Mouse (Mus musculus): ENCODE results near the gene Scn2a. TPM values are rescaled to one million over a fixed set of nuclear protein-coding genes. Genes with fewer than 3 reads are reported as not detected.
"Not testable (repeated sequence)": the region's sequence is repeated elsewhere in the genome, so short reads cannot be mapped to it uniquely, and the experiment has no call there.

Gene Scn2a
- polyA plus RNA-seq, 1 experiment from 2014 or later, result 3.0 TPM

GRCm38 (mm10) chr2:65722219-65722800 is 101.7 kb downstream of the Scn2a start:
- ATAC-seq, result no peak
- no peaks in the 10 kb centered on the region for H3K4me1 ChIP-seq (replicated peaks)
- H3K4me2 ChIP-seq (replicated peaks), result no peak overlapping the region
- no peak overlapping the region for H3K27ac ChIP-seq
- no peak overlapping the region for H3K4me3 ChIP-seq (replicated peaks)
- no peaks in the 10 kb centered on the region for H3K36me3 ChIP-seq
- no peaks in the 10 kb centered on the region for H3K27me3 ChIP-seq (replicated peaks)
- 89% methylated on average over 6 of the region's 6 CpGs for WGBS
- no peak overlapping the region for H3K9ac ChIP-seq
- no peaks in the 10 kb centered on the region for H3K9me3 ChIP-seq

DNA sequence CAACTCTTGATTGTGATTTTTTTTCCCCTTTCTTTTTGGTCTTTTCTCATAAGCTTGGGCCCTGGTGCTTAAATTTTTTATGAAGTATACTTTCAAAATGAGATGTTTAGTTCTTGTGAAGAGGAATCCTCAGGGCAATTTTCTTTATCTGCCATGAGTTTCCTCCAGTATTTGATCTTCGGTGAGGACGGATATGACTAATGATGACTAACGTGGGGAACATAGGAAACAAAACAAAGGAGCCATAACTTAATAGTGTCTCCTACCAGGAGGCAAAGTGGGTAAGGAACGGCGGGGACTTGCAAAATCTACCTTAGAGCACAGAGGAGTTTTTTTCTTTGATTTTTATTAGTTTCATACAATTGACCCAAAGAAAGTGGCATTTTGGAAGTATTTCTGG is 124.8 kb downstream of the Scn2a start:
- WGBS, result 80% methylated on average over 5 of the region's 5 CpGs
- no peaks in the 10 kb centered on the region for H3K9me3 ChIP-seq
- H3K4me2 ChIP-seq (replicated peaks), result no peak overlapping the region
- no peaks in the 10 kb centered on the region for H3K4me1 ChIP-seq (replicated peaks)
- H3K36me3 ChIP-seq, result no peaks in the 10 kb centered on the region
- no peaks in the 10 kb centered on the region for H3K27me3 ChIP-seq (replicated peaks)
- no peak overlapping the region for H3K9ac ChIP-seq
- H3K27ac ChIP-seq, result no peak overlapping the region
- H3K4me3 ChIP-seq (replicated peaks), result no peak overlapping the region
- no peak for ATAC-seq

DNA sequence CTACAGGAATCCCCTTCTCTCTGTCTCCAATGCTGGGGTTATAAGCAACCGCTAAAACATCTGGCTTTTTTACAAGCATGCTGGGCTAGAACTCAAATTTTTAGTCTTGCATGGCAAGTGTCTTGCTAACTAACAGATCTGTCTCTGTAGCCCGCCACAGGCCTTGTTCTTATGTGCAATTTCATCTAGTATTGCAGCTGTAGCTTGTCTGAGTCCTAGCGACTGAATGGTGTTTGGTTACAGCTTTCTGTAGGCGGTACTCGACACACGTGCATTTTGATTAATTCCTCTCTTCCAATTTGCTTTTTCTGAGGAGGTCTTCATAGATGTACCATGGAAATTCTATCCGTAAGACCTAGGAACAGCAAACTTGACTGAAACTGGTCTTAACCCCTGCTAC is 161.9 kb downstream of the Scn2a start:
- ATAC-seq, result no peak

GRCm38 (mm10) chr2:65783392-65783791 is 162.8 kb downstream of the Scn2a start:
- no peak for ATAC-seq
- no peak overlapping the region for H3K9ac ChIP-seq
- 63% methylated on average over 2 of the region's 2 CpGs for WGBS

More for the DNA sequence above, 161.9 kb downstream of the Scn2a start:
- Histone ChIP-seq H3K4me2 (replicated peaks) (no peak overlapping the region), H3K9ac (no peak overlapping the region), H3K36me3 (no peaks in the 10 kb centered on the region), H3K27me3 (replicated peaks) (no peaks in the 10 kb centered on the region), H3K4me1 (replicated peaks) (no peaks in the 10 kb centered on the region), H3K9me3 (no peaks in the 10 kb centered on the region), H3K27ac (no peak overlapping the region), H3K4me3 (replicated peaks) (no peak overlapping the region)
- WGBS, result 62% methylated on average over 7 of the region's 7 CpGs

DNA sequence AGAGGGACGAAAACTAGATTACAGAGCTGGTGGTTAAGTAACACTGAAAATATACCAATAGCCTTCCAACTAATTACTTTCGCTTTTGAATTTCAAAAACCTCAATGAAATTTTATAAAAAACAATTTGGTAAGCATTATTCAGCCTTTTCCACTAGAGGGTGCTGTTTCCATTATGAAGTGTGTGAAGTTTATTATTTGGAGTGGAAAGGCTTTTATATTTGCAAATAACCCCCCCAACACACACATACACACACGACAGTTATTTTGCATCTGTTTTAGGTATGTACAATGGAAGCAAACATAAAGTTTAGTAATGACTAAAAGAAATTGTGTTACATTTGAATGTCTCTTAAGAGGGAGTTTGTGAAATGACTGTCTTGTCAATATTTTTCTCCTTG is 171.9 kb downstream of the Scn2a start:
- WGBS, result 23% methylated on average over 3 of the region's 3 CpGs
- no peak for ATAC-seq

More at GRCm38 (mm10) chr2:65783392-65783791, 162.8 kb downstream of the Scn2a start:
- H3K4me2 ChIP-seq (replicated peaks), result no peak overlapping the region
- H3K4me1 ChIP-seq (replicated peaks), result no peaks in the 10 kb centered on the region
- H3K27me3 ChIP-seq (replicated peaks), result no peaks in the 10 kb centered on the region
- no peaks in the 10 kb centered on the region for H3K36me3 ChIP-seq
- H3K4me3 ChIP-seq (replicated peaks), result no peak overlapping the region
- no peak overlapping the region for H3K27ac ChIP-seq
- no peaks in the 10 kb centered on the region for H3K9me3 ChIP-seq

GRCm38 (mm10) chr2:65793593-65793992 is 173.0 kb downstream of the Scn2a start:
- Histone ChIP-seq H3K4me3 (replicated peaks) (no peak overlapping the region), H3K4me1 (replicated peaks) (no peaks in the 10 kb centered on the region), H3K9me3 (no peaks in the 10 kb centered on the region; the same call in 1 of the 2 replicates), H3K4me2 (replicated peaks) (no peak overlapping the region), H3K36me3 (no peaks in the 10 kb centered on the region), H3K27ac (no peak overlapping the region), H3K9ac (no peak overlapping the region), H3K27me3 (replicated peaks) (no peaks in the 10 kb centered on the region)
- no peak for ATAC-seq
- WGBS, result 75% methylated on average over 2 of the region's 2 CpGs

More for the DNA sequence above, 171.9 kb downstream of the Scn2a start:
- Histone ChIP-seq H3K4me3 (replicated peaks) (no peak overlapping the region), H3K4me1 (replicated peaks) (no peaks in the 10 kb centered on the region), H3K27ac (no peak overlapping the region), H3K9ac (no peak overlapping the region), H3K36me3 (no peaks in the 10 kb centered on the region), H3K27me3 (replicated peaks) (no peaks in the 10 kb centered on the region), H3K4me2 (replicated peaks) (0 out of 2 replicates have a peak overlapping the region, but pooled peaks have one; percentile 9), H3K9me3 (no peaks in the 10 kb centered on the region; the same call in 1 of the 2 replicates)

DNA sequence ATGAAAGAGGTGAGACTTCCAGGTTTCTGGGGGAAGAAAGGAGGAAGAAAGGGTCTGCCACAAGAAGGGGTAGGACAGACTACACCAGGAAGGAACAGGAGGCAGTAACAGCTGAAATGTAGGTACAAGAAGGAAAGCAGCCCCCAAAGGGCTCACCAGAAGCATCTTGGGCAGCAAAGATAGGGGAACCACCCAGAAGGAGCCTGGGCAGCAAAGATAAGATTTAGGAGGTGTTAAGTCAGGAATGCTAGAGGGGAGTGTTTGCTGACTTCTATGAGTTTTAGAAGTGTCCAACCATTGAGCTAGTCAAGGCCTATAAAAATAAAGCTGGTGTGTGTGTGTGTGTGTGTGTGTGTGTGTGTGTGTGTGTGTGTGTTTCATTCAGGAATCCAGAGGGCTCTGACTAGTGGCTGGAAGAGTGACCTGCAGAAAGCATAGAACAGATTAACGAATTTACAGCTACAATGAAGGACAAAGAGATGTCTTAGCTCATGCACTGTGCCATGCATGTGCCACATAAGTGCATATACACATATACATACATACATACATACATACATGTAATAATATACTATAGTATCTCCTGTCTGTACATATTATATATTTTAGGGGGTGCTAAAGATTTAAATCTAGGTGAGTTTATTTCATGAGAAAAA is 180.6 kb downstream of the Scn2a start:
- H3K27me3 ChIP-seq (replicated peaks), result no peaks in the 10 kb centered on the region
- WGBS, result 71% methylated on average over 1 of the region's 1 CpGs
- H3K4me2 ChIP-seq (replicated peaks), result no peak overlapping the region
- no peaks in the 10 kb centered on the region for H3K36me3 ChIP-seq
- H3K9ac ChIP-seq, result no peak overlapping the region
- peak; percentile 66; the same call in 1 of the 2 replicates for ATAC-seq
- H3K9me3 ChIP-seq, result no peaks in the 10 kb centered on the region
- no peak overlapping the region for H3K27ac ChIP-seq
- H3K4me3 ChIP-seq (replicated peaks), result no peak overlapping the region
- H3K4me1 ChIP-seq (replicated peaks), result no peaks in the 10 kb centered on the region

DNA sequence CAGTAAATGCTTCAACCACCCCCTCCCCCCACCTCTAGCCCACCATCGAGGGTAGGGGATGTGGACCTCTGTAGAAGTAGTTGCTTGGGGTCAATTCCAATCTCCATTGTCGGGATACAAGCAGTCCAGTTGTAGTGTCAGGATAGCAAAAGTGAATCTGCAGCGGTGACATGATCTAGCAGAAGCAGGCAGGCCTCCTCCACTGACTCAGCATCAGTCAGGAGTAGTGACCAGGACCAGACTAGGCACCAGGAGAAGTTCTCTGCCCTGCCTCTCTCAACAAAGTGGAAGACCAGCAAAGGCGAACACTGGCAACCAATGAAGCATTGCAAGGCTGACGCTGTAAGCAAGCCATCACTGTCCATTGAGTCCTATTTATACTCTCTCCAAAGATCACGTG is 186.0 kb downstream of the Scn2a start:
- Histone ChIP-seq H3K36me3 (no peaks in the 10 kb centered on the region), H3K9me3 (no peaks in the 10 kb centered on the region), H3K4me3 (replicated peaks) (no peak overlapping the region), H3K4me1 (replicated peaks) (no peaks in the 10 kb centered on the region), H3K9ac (no peak overlapping the region), H3K4me2 (replicated peaks) (no peak overlapping the region), H3K27ac (no peak overlapping the region), H3K27me3 (replicated peaks) (no peaks in the 10 kb centered on the region)
- no peak for ATAC-seq
- 91% methylated on average over 6 of the region's 6 CpGs for WGBS

GRCm38 (mm10) chr2:65811203-65811602 is 190.6 kb downstream of the Scn2a start:
- not testable (repeated sequence) for ATAC-seq; H3K27ac ChIP-seq; H3K9ac ChIP-seq; H3K9me3 ChIP-seq; H3K4me1 ChIP-seq (replicated peaks); H3K36me3 ChIP-seq; H3K4me3 ChIP-seq (replicated peaks); H3K4me2 ChIP-seq (replicated peaks); H3K27me3 ChIP-seq (replicated peaks)
- whole genome bisulfite sequencing, result 92% methylated on average over 6 of the region's 6 CpGs

Other genes with a start within 250 kb of the Scn2a start
- gene Scn3a, start 53.1 kb upstream of the Scn2a start, polyA plus RNA-seq (2015; fragmentation: Nextera tagmentation; extraction: Ambion mirVana), result 1.5 and 3.6 TPM in 2 replicates
- gene Csrnp3, start 225.0 kb downstream of the Scn2a start, polyA plus RNA-seq (2015; fragmentation: Nextera tagmentation; extraction: Ambion mirVana), result 2.7 and 3.0 TPM in 2 replicates

Measured in intestine, embryonic 15.5 days (tissue).